Mouse (Mus musculus): ENCODE measurements around the gene Slc9a1. TPM values are rescaled to one million over a fixed set of nuclear protein-coding genes. Genes with fewer than 3 reads are reported as not detected.

Slc9a1 gene
- total RNA-seq, 2 experiments from 2014 or later: 8.0 to 9.1 TPM

GRCm38 (mm10) chr4:133374011-133374410 is 4.5 kb downstream of the Slc9a1 start:
- DNase-seq: no peak

- no peak for DNase-seq
These were observed 6.5 kb downstream of the Slc9a1 start for GRCm38 (mm10) chr4:133375812-133376577.

GRCm38 (mm10) chr4:133378236-133379045 is 8.9 kb downstream of the Slc9a1 start:
- peak; percentile 66 for DNase-seq

DNA sequence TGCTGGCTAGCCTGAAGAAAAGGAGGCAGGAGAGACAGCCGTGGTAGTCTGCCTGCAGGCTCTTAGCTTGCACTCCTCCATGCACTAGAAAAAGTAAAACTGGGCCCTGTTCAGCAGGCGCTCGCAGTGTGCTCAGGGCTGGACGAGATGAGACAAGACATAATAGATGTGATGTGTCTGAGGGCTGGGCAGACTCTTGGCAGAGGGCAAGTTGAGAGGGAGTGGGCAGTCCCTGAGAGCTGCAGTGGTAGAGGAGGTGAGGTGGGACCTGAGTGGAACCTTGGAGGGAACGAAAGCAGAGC is 9.5 kb downstream of the Slc9a1 start:
- no peak for DNase-seq

GRCm38 (mm10) chr4:133379861-133380260 is 10.4 kb downstream of the Slc9a1 start:
- no peak for DNase-seq

GRCm38 (mm10) chr4:133380532-133380931 is 11.0 kb downstream of the Slc9a1 start:
- no peak for DNase-seq

- DNase-seq: no peak
These were observed 11.6 kb downstream of the Slc9a1 start for GRCm38 (mm10) chr4:133381141-133381540.

DNA sequence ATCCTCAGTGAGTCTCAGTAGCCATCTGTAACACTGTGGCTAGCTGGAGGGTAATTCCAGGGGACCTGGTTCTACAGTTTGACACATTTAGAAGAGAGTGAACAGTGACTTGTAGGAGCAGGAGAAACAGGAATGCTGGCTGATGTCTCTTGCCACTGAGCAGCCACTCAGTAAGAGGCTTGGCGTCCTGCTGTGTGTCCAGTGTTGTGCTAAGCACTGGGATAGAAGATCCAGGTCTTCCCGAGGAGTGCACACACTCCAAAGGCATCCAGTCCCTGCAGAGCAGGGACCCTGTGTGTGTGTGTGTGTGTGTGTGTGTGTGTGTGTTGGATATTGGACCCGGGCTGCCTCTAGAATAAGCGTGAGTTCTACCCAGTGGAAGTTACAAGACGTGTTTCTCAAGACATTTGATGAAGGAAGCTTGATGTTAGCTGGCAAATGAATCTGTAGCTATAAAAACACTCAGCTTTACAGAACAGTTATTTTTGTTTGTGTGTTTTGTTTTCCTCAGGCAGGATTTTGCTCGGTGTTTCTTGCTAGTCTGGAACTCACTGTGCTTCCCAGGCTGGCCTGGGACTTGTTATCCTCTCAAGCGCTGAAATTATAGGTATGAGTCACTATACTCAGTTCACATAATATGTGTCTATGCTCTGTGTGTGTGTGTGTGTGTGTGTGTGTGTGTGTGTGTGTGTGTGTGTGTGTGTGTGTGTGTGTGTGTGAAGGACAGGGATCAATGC is 16.7 kb downstream of the Slc9a1 start:
- DNase-seq: no peak

DNA sequence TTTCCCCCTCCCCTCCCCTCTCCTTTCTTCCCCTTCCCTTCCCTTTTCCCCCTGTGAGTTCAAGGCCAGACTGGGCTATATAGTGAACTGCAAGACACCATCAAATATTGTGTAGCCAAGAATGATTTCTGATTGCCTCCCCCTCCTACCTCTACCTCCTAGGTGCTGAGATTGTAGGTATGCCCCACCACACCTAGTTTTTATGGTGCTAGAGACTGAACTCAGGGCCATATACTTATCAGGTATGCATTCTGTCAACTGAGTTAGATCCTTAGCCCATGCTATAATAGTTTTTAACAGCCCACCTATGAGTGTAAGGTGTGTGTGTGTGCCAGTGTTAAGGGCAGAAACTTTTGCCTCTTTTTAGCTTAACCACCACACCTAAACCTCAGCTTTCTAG is 17.5 kb downstream of the Slc9a1 start:
- no peak for DNase-seq

- peak; percentile 76 for DNase-seq
These were observed 19.5 kb downstream of the Slc9a1 start for GRCm38 (mm10) chr4:133388781-133389552.

- no peak for DNase-seq
These were observed 20.5 kb downstream of the Slc9a1 start for GRCm38 (mm10) chr4:133390042-133390441.

GRCm38 (mm10) chr4:133390585-133390984 is 21.1 kb downstream of the Slc9a1 start:
- DNase-seq: no peak

- peak; percentile 55 for DNase-seq
These were observed 21.9 kb downstream of the Slc9a1 start for GRCm38 (mm10) chr4:133391185-133392040.

DNA sequence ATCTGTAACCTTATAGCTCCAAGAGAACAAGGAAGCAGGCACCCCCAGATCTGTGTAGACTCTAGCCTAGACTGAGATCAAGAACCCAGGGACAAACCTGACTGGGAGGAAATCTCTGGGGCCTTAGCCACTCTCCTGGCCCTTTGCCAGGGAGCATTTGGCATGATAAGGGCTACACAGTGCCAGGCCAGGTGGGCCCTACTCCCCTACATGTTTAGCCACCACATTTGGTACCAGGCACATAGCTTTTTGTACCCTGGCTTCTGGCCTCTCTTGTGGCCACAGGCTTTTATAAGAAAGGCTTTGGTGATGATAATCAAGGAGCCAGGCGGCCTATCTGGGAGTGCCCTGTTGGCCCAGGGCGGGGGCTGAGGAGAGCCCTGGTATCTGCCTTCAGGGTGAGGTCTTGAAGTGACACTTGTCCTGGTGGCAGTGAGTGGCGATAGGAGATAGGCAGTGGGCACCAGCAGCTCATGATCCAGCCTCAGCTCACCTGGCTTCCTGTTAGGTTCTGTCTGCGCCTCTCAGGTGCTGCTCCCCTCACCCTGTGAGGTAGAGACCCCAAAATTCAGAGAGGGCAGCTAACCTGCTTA is 25.6 kb downstream of the Slc9a1 start:
- no peak for DNase-seq

DNA sequence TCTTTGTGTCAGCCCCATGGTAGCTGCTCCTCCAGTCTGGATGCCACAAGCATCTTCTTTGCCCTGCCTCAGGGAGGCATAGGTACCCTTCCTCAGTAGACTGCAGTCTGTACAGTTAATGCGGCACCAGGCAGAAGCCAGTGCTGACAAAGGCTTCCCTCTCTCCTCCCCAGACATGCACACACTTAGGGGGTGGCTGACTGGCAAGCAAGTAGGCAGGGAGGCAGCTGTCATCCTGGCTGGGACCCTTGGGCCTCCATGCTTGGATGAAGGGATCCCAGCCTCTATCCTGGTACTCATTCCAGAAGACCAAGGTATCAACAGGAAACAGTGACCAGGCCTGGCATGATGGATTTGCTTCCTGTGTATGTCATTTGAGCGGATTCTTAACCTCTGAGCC is 26.6 kb downstream of the Slc9a1 start:
- no peak for DNase-seq

DNA sequence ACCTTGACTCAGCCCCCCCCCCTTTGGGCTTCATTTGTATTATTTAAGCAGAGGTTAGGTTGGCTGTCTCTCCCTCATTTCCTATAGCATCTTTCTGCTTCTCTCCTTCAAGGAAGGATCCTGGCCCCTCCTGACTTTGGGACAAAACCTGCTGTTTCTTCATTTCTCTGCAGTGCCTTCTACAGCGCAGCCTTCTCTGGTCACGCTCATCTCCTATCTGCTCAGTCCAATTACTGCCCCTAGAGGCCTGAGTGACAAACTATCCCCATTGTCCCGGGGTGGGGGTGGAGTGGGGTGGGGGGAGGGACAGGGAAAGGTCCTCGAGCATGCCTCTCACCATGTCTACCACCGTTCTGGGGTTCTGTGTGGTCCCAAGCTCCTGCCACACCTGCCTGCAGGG is 27.8 kb downstream of the Slc9a1 start:
- DNase-seq: no peak

GRCm38 (mm10) chr4:133397961-133398360 is 28.5 kb downstream of the Slc9a1 start:
- no peak for DNase-seq

DNA sequence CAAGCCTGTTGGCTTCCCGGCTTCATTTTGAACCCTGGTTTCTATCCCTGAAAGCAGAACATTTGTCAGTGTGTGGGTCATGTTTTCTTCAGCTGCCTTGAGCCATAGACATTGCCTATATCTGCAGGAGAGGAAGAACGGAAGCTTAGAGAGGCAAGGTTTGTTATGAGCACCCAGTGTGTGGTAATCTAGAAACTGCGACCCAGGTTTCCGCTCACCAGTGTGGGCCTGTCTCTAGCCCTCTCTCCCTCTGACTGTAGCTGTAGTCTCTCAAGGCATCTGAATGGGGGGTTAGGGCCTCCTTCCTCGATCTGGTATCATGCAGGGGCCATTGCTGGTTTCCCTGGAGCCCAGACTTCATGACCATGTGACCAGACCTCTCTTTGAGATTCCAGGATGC is 29.1 kb downstream of the Slc9a1 start:
- DNase-seq: no peak

DNA sequence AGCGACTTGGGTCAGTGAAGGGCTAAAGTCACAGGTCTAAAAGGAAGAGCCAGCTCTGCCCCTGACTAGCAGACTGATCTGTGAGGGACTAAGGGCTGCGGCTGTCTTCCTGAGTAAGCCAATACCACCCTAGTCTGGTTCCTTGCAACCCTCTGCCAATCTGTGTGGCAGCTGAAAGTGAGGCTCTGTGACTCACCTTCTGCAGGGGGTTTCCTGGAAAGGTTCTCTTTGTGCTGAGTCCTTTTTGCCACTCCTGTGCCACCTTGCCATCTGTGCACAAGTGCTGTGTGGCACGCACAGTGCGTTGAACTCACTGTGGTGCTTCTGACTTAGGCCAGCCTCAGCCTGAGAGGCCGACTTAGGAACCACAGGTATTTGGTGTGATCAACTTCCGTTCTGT is 30.0 kb downstream of the Slc9a1 start:
- DNase-seq: no peak

GRCm38 (mm10) chr4:133400098-133400497 is 30.6 kb downstream of the Slc9a1 start:
- DNase-seq: peak; percentile 54

DNA sequence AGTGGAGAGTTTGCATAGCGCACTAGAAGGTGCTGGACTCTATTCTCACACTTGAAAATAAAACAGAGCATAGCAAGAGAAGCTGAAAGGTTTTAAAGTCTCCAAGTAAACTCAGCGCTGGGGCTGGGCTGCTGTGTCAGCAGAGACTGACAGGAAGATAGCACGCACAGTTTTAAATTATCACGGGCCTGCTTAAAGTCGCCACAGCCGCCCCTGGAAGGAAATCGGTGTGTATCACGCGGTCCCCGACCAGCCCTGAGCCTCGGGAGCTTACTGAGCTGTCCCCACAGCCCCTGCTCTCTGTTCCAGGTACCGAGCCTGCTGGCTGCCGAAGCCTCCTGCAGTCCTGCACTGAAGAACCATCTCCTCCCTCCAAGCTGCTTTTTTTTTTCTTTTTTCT is 32.5 kb downstream of the Slc9a1 start:
- no peak for DNase-seq

Data from gastrocnemius, postnatal 25 days (tissue).